Mouse (Mus musculus) granulocyte monocyte progenitor cell, adult 5-6 weeks (primary cell): ENCODE results near the gene Zg16. TPM values are rescaled to one million over a fixed set of nuclear protein-coding genes. Genes with fewer than 3 reads are reported as not detected.
A peak's percentile ranks its signal among the peaks of the same experiment; 100 is the strongest.

ENCODE experiments used
- ATAC-seq: replicated peaks from 2 replicates; pipeline ENCODE4 v1.8.0; 2016; ENCODE audit warnings: mild to moderate bottlenecking, moderate TSS enrichment, inconsistent platforms; ENCODE audit not compliant: poor library complexity, severe bottlenecking
- total RNA-seq, 2 experiments: library from RNA; stranded (forward) in 1 of 2; stranded (reverse) in 1 of 2; fragments of 200-712, 200-1000 nt in 1 of 2; fragments of >200 nt in 1 of 2; fragmentation: Nextera tagmentation in 1 of 2; gene quantifications; 2 replicates each; pipeline ENCODE4 v1.2.3; 2014 to 2017

Gene Zg16
- total RNA-seq, 2 experiments from 2014 or later, result 2.5 TPM; not detected in 1

- ATAC-seq, result peak; percentile 92
These were observed 7.1 kb downstream of the Zg16 start for GRCm38 (mm10) chr7:127080045-127080444.

DNA sequence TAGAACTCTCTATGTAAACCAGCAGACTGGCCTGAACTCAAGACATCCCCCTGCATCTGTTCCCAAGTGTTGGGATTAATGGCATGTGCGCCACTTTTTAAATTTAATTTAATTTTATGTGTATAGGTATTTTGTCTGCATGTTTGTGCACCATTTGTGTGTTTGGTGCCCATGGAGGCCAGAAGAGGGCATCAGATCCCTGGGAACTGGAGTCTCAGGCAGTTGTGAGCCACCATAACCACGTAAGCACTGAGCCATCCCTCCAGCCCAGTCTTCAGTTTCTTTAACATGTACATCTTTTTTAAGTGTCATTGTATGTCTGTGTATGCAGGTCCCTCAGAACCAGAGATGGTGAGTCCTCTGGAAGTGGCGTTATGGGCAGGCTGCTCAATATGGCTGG, 9.4 kb downstream of the Zg16 start:
- no peak for ATAC-seq

GRCm38 (mm10) chr7:127076188-127076587, 10.9 kb downstream of the Zg16 start:
- ATAC-seq, result no peak

DNA sequence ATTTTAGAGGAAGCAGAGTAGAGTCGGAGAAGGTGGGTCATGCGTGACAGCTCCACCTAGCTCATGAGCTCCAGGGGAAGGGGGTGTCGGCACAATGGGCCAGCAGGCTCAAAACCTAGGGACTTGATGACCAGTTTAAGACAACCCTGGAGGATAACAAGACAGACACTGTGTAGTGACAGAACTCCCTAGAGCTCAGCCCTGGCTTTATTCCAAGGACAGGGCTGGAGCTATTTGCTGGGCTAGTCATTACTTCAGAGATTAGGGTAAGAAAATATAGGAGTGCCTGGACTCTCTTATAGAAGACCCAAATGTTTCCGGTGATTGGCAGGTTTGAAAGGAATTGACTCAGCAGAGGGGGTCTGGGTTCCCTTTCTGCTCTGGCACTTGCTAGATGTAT, 13.9 kb downstream of the Zg16 start:
- ATAC-seq, result no peak

GRCm38 (mm10) chr7:127070871-127071413, 16.2 kb downstream of the Zg16 start:
- no peak for ATAC-seq

DNA sequence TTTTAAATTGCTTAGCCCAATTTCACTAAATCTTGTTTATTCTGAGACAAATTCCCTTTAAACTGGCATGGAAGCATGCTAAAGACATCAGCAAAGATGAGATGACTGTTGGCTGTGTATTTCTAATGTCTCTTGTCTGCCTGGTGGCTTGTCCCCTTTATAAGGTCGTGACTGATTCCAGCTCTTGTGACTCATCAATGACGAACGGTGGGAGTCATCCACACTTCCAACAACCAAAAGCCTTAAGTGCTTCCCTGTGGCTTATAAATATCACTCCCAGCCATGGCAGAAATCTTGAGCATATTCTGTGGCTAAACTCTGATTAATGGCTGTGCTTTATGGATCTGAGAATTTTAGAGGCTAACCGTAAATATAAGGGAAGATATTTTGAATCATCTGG, 20.8 kb downstream of the Zg16 start:
- no peak for ATAC-seq

GRCm38 (mm10) chr7:127065538-127065937, 21.6 kb downstream of the Zg16 start:
- ATAC-seq, result peak; percentile 62

GRCm38 (mm10) chr7:127055026-127055585, 32.0 kb downstream of the Zg16 start:
- no peak for ATAC-seq

DNA sequence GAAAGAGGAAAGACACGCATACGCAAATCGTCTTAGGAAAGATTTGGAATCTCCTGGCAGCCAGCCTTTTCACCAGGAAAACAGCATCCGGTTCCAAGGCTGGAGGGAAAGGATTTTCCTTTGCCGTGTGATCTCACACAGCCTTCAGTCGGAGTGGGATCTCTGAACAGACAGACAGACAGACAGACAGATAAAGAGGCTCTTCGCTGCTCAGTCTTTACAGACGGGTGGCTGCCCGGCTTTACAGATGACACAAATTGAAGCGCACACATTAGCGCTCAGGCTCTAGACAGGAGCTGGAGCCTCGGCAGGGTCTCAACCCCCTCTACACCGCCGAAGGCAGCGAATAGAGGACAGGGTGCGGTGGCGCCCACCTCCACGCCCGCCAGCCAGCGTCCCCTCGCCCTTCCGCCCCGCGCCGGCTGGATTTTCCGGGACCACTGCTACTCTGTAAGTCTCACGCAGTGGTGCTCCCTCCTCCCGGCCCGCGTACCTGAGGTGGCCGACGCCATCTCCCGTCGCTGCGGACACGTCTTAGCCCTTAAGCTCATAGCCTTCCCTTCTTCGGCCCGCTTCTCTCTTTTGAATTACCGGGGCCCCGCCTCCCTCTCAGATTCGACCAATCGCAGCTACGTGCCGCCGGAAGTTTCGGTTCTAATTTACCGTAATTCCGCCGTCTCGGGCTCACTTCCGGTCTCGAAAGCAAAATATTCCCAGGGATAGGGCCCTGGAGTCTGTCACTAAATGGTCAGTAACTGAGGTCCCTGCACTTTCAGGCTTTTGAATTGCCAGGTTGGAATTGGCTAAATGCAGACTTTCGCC, 45.1 kb downstream of the Zg16 start, which contains the start of gene Kif22:
TSS of gene Kif22 (minus strand) at position 621 of the 822 bp plus-strand sequence.
- ATAC-seq, result peak; percentile 99

DNA sequence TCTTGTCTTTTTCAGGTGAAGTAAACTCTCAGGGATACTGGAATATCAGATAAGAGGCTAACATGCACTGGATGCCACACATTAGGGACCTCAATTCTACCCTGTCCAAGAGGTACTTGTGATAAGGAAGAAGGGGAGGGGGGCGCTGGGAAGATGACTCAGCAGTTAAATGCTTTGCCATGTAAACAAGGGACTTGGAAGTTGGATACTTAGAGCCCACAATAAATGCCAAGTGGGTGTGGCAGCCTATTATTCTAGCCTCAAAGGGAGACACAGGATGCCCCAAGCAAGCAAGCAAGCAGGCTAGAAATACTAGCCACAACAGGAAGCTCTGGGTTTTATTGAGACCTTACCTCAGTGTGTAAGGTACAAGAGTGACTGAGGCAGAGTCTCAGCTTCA, 55.9 kb downstream of the Zg16 start:
- no peak for ATAC-seq

DNA sequence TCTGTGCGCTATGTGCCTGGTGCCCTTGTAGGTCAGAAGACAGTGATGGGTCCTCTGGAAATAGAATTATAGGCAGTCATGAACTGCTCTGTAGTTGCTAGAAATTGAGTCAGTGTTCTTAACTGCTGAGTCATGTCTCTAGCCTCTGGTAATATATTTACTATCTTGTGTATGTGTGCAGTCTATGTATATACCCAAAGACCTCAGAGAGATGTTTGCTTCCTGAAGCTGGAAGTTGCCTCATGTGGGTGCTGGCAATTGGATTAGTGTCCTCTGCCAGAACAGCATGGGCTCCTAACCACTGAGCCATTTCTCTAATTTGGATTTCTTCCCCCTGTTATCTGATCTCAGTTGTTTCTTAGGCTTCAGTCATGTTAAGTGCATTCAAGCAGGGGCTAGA, 57.0 kb downstream of the Zg16 start:
- no peak for ATAC-seq

GRCm38 (mm10) chr7:127027885-127028284, 59.2 kb downstream of the Zg16 start:
- no peak for ATAC-seq

- ATAC-seq, result peak; percentile 78
These were observed 60.0 kb downstream of the Zg16 start, which contains the start of gene Maz for GRCm38 (mm10) chr7:127026984-127027726. TSS of gene Maz (minus strand) at chr7:127027037.

DNA sequence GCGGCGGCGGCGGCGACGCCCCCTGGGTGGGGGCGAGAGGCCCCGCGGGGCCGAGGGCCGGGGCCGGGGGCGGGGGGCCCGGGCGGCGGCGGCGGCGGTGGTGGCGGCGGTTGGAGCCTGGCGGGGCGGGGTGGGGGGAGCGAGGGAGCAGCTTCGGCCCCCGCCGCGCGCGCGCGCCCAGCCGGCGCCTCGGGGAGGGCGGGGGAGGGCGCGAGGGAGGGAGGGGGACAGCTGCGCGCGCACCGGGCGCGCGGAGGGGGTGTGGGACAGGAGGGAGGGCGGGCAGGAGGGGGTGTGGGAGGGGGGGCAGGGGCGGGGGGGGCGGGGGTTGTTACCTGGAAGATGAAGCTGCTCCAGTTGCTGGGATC, 60.5 kb downstream of the Zg16 start:
- 0 out of 2 replicates have a peak, but pooled peaks have one; percentile 0 for ATAC-seq

- peak; percentile 11; the same call in 1 of the 2 replicates for ATAC-seq
These were observed 60.9 kb downstream of the Zg16 start for GRCm38 (mm10) chr7:127026161-127026600.

DNA sequence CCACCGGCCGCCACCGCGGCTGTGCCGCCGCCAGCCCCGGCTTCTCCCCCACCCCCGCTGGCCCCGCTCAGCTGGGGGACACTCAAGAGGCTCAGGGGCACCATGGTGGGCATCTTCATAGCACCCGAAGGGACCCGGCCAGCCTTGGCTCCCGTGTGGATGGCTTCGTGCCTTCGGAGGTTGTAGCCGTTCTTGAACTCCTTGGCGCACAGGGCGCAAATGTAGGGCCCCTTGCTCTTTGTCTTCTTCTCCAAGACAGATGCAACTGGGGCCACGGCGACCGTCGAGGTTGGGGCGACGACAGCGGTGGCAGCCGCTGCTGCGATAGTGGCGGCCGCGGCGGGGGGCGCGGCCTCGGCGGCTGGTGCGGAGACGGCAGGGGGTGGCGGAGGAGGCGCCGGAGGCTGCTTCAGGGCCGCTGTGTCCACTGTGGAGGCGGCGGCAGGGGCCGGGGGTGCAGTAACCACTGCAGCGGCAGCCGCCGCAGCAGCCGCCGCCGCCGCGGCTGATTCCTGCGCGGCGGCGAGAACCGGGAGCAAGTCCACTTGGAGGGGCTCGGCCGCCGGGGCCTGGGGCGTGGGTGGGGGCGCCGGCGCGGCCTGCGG, 61.5 kb downstream of the Zg16 start:
- ATAC-seq, result no peak

- peak; percentile 30 for ATAC-seq
These were observed 62.2 kb downstream of the Zg16 start for GRCm38 (mm10) chr7:127024755-127025555.

DNA sequence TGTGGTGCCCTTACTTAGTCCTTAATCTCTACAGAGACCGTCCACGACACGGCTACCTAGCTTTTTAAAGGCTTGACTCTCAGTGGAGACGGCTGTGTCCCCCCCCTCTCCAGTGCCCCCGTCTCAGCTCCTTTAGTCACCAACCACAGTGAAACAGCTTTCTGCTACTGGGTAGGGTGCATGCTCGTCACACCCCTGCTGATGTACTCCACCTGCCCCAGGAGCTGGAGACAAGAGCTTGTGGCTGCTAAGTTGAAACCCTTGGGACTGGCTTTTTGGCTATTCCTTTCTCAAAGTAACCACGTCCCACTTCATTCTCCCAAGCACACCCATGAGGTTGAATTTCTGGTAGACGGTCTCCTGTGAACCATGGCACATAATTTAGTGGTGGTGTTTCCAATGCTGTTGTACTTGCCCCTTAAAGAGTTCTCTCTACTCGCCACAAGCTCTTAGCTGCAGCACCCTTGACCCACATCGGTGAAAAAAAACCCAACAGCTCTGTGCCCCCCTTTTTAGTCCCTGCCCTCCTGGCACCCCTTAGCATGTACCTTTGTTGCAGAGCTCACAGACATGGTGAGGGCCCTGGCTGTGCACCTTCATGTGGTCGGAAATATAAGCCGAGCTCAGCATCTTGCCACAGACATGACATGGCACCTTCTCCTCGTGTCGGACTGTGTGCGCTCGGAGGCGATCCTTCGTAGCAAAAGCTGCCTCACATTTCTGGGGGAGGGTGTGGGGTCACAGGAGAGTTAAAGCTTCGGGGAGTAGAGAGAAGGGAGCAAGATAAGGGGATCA, 63.0 kb downstream of the Zg16 start:
- ATAC-seq, result no peak

DNA sequence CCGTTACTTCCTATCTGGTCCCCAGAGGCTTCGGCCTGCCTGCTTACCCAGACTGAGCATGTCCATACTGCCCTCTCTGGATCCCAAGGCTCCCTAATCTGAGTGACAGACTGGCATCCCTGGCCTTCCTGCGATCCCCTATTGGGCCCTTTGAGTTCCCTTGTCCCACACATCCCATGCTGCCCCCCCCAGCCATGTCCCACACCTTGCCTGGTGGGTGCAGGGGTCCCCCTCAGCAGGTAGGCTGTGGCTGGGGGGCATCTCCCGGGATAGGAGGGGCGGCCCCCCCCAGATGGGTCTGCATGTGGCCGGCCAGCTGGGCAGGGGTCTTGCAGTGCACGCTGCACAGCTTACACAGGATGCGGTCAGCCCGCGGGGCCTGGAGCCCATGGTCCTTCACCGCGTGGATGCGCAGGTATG, 63.8 kb downstream of the Zg16 start:
- no peak for ATAC-seq
